Mouse (Mus musculus) liver, postnatal 0 days (tissue): ENCODE measurements at regions not wholly inside any gene's neighbourhood (a gene's known extent, or its start where the extent isn't known, plus 50 kb on each side); places are given as distances from the start of the nearest gene placed in this dataset.
A peak's percentile ranks its signal among the peaks of the same experiment; 100 is the strongest.

Experiments used
- ATAC-seq: fragments of 200-750 bp; cut with Nextera tagmentation; 2 replicates; pipeline ENCODE4 v1.8.0; 2017; ENCODE audit warnings: mild to moderate bottlenecking, moderate library complexity
- DNase-seq: peaks from one replicate; pipeline ENCODE4 v3.0.0-alpha.2; 2016
- H3K27ac ChIP-seq: fragments of 300-500 bp; sonication (generic); 2 replicates; pipeline ENCODE4 v1.5.1; 2014; ENCODE audit warnings: antibody characterized with exemption, moderate library complexity, mild to moderate bottlenecking, low read depth
- H3K27me3 ChIP-seq: fragments of 300-500 bp; sonication (generic); 2 replicates; pipeline ENCODE4 v1.6.1; 2014; ENCODE audit warnings: low read length, control low read depth, mixed read lengths; ENCODE audit not compliant: insufficient read depth
- H3K36me3 ChIP-seq: fragments of 300-500 bp; sonication (generic); replicated peaks from 2 replicates; pipeline ENCODE4 v1.6.1; 2014; ENCODE audit warnings: mild to moderate bottlenecking, control low read depth, low read length, moderate library complexity, mixed read lengths; ENCODE audit not compliant: insufficient read depth
- H3K4me1 ChIP-seq: fragments of 300-500 bp; sonication (generic); 2 replicates; pipeline ENCODE4 v1.6.1; 2014; ENCODE audit warnings: antibody characterized with exemption, mild to moderate bottlenecking, control low read depth; ENCODE audit not compliant: insufficient read depth
- H3K4me2 ChIP-seq: fragments of 300-500 bp; sonication (generic); 2 replicates; pipeline ENCODE4 v1.6.1; 2014; ENCODE audit warnings: low read depth, mild to moderate bottlenecking, low read length, moderate library complexity, mixed read lengths
- H3K4me3 ChIP-seq: fragments of 300-500 bp; sonication (generic); 2 replicates; pipeline ENCODE4 v1.5.1; 2014; ENCODE audit warnings: low read depth, low read length
- H3K9ac ChIP-seq: fragments of 300-500 bp; sonication (generic); replicated peaks from 2 replicates; pipeline ENCODE4 v1.6.1; 2014; ENCODE audit warnings: mild to moderate bottlenecking, moderate library complexity
- H3K9me3 ChIP-seq: fragments of 300-500 bp; sonication (generic); 2 replicates; pipeline ENCODE4 v1.6.1; 2016; ENCODE audit warnings: mild to moderate bottlenecking, control low read depth, low read length, mixed read lengths
- CTCF ChIP-seq: sonication (generic); IDR thresholded peaks from 2 replicates; pipeline ENCODE4 v1.5.1; 2016; ENCODE audit warnings: antibody characterized with exemption, low read depth
- EP300 ChIP-seq: IDR thresholded peaks from 2 replicates; pipeline ENCODE4 v1.6.1; 2016; ENCODE audit warnings: antibody characterized with exemption, low read depth, mild to moderate bottlenecking
- WGBS: fragments of 180-500 bp; shearing (Covaris S2); extraction: QIAGEN DNeasy Blood & Tissue Kit; methylation state at CpG from one replicate; pipeline ENCODE4 v1.1.7; 2014; ENCODE audit not compliant: insufficient replicate concordance; 5-methylcytosine and 5-hydroxymethylcytosine counted together

DNA sequence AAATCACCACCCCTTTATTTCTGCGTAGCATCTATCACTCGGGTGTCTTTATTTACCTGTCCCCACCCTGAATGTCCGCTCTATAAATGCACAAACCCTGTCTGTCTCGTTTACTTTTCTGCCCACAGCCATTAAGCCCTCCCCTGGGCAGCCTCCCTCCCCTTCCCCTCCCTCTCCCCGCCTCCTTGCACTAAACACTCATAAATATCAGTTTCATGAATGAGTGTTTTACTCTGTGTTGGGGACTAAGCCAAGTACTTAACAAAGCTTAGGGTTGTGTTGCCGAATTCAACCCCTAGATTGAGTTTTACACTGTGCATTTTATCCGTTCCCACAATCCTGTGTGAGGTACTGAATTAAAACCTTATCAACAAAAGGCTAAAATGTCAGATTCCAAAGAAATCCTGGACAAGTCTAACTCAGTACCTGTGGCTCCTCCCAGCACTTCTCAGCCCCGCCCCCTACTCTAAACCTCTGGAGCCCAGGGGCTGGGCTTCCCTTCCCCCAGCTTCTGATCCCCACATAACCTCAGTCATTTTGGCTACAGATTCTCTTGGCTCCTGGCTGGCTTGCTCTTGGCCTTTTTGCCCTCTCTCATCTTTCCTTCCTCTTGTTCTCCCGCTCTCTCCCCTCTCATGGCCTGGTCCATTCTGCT, 52.0 kb upstream of the Clint1 start:
- H3K27me3 ChIP-seq: no peaks in the 10 kb centered on the region
- H3K9me3 ChIP-seq: no peaks in the 10 kb centered on the region
- peak overlapping the region; percentile 49 for H3K4me2 ChIP-seq
- ATAC-seq (no peak; the same call in 1 of the 2 replicates), DNase-seq (no peak)
- WGBS: 37% methylated on average over 9 of the region's 9 CpGs
- TF ChIP-seq CTCF: no peak
- no peak for TF ChIP-seq EP300
- peak overlapping the region; percentile 5; the same call in 1 of the 2 replicates for H3K27ac ChIP-seq
- peaks cover 29% of the 10 kb centered on the region for H3K4me1 ChIP-seq
- H3K36me3 ChIP-seq: no peaks in the 10 kb centered on the region
- H3K4me3 ChIP-seq: no peak overlapping the region
- no peak overlapping the region for H3K9ac ChIP-seq
